Mouse (Mus musculus): ENCODE results near the gene Hmgn3.
"Not testable (repeated sequence)": the region's sequence is repeated elsewhere in the genome, so short reads cannot be mapped to it uniquely, and the experiment has no call there.

- TF ChIP-seq CTCF (IDR thresholded peaks at IDR 0.05; ENCODE audit: borderline replicate concordance, control insufficient read depth, extremely low read depth, insufficient read depth, low read length, poor library complexity); POLR2A (IDR thresholded peaks at IDR 0.05; ENCODE audit: control insufficient read depth, extremely low read depth, insufficient read depth, low read length, poor library complexity): not testable (repeated sequence)
These were observed 20.0 kb downstream of the Hmgn3 start for GRCm38 (mm10) chr9:83126482-83126881.

Measured in thymus, adult 2 months (tissue).